Mouse (Mus musculus) adrenal gland, postnatal 14 days (tissue): ENCODE measurements around the gene Tmem151a. TPM values are rescaled to one million over a fixed set of nuclear protein-coding genes. Genes with fewer than 3 reads are reported as not detected.
"Not testable (repeated sequence)": the region's sequence is repeated elsewhere in the genome, so short reads cannot be mapped to it uniquely, and the experiment has no call there.

ENCODE experiments used
- DNase-seq: peaks from one replicate; pipeline ENCODE4 v3.0.0; 2021; ENCODE audit warnings: mixed read lengths
- total RNA-seq: library from RNA; stranded (reverse); gene quantifications from 2 replicates; pipeline ENCODE4 v1.2.3, GENCODE M21; 2021

The Tmem151a gene
- total RNA-seq, 1 experiment from 2014 or later = 2.0 TPM

DNA sequence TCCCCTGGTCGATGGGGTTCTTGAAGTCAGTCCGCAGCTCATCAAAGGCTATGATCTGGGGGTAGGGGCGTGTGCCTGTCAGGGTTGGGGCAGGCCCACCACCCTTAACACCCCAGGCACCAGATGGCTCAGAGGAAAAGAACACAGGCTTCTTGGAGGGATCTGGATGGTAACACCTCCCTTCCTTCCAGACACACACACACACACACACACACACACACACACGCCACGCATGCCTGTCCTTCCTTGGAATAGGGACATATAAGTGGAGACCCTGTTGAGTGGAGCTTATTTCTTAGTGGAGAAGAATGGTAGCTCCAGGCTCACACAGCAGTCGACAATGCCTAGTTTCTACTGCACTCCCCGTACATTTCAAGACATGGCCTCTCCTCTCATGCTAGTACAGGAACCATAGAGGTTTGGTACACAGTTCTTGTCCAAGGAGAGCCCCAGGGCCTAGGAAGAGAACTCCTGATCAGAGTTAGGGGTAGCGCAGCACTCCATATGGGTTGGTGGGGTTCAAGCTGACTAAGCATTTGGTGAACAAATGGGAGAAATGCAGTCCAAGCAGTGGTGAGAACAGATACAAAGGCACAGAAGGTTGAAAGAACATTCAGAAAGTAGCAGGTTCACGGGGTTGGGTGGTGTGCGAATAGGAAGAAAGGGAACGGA lies 9.6 kb upstream of the Tmem151a start:
- DNase-seq = no peak

- peak; percentile 98 for DNase-seq
Observed at GRCm38 (mm10) chr19:5094243-5094632, 8.9 kb upstream of the Tmem151a start.

DNA sequence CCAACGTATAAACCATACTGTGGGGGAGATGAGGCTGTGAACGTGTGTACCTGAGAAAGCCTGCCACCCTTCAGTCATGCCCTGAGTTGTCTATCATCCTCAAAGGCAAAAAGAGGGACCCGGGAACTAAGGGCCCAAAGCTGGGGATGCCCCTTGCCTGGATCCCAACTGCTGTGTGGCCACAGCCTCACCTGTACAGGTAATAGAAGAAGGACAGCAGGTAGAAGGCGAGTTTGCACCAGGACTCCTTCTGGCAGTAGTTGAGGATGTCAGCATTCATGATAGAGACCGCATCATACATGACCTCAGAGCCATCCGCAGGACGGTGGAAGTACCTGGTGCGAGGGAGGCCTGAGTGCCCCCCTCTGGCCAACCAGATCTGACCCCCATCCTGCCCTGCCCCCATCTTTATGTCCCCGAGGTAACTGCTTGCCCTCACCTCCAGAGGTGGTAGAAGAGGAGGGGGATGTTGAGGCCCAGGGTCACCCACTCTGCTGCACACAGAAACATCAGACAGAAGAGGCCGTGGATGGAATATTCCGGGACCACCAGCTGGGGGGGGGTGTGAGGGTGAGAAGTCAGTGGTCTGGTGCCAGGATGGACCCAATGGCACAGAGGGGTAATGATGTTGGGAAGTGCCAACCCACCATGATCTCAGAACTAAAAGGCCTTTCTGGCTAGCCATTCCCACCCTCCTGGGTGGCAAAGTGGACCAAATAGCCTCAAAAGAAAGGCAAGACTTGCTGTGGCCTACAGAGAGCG lies 8.3 kb upstream of the Tmem151a start:
- DNase-seq = no peak

DNA sequence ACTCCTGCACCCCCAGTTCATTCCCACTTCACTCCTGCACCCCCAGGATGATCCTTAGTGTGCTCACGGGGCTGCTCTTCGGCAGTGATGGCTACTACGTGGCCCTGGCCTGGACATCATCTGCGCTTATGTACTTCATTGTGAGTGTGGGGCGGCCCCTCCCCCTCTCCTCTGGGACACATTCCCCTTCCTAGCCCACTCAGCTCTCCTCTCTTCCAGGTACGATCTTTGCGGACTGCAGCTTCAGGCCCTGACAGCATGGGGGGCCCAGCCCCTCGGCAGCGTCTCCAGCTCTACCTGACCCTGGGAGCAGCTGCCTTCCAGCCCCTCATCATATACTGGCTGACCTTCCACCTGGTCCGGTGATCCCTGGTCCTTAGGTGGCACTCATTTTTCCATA lies 6.8 kb upstream of the Tmem151a start:
- no peak for DNase-seq

- DNase-seq = no peak
Observed at GRCm38 (mm10) chr19:5089324-5089723, 4.0 kb upstream of the Tmem151a start.

GRCm38 (mm10) chr19:5087884-5088728 lies 2.8 kb upstream of the Tmem151a start, which contains the start of gene Yif1a:
TSS of gene Yif1a (plus strand) at chr19:5088538.
- peak; percentile 97 for DNase-seq

DNA sequence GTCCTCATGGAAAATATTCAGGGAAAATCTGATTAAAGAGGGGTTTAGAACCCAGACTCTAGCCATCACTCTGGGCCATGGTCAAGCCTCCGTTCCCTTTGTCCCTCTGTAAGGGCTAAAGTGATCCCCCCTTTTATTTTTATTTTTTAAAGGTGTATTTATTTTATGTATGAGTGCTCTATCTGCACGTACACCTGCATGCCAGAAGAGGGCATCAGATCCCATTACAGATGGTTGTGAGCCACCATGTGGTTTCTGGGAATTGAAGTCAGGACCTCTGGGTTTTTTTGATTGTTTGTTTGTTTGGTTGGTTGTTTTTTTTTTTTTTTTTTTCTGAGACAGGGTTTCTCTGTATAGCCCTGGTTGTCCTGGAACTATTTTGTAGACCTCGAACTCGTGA lies 1.2 kb upstream of the Tmem151a start:
- not testable (repeated sequence) for DNase-seq

DNA sequence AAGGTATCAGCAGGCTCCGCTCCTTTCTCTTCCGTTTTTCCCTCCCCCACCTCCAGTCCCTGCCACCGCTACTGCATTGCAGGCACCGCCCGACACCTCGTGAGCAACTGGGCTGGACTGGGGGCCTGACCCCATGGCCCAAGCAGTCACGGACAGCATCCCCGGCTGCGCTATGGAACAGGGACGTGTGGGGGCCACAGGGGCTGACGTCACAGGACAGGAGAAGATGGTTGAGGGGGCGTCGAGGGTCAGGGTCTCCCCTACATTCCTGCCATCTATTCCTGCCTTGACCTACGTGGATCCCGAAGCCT lies 542 bp downstream of the Tmem151a start:
- DNase-seq = no peak

DNA sequence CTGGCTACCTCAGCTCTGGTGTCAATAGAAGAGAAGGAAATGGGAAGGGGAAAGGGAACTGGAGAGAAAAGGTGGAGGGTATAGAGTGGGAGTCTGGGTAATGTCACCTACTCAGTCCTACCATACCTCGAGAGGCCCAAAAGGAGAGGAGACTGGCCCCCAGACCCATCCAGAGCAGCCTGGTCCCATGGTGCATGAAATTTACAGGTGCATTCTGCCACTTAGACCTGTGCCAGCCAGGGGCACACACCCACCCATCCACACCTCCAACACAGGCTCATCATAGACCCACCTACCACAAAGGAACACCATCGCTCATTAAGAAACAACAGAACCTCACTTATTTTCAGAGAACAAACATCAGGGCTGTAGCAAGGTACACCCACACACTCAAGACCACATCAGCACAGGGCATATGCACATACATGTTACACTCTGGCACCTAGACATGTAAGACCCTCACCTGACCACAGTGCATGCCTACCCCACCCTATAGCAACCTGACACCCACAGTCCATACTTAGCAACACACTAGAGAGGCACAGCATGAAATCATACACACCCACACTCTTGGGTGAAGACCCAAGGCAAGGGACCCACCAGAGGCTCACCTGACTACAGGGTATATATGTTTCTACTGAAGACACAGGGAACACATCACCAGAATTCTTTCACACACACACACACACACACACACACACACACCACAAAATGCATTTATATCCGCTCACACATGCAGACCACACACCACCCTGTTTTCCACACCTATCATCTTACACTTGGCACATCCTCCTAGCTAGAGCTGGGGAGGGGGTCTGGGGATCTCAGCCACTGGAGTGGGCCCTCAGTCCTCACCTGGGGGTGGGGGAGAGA lies 1.1 kb downstream of the Tmem151a start:
- no peak for DNase-seq

- no peak for DNase-seq
Observed at GRCm38 (mm10) chr19:5082596-5082995, 2.7 kb downstream of the Tmem151a start.

- no peak for DNase-seq
Observed at GRCm38 (mm10) chr19:5082005-5082404, 3.3 kb downstream of the Tmem151a start.

- DNase-seq = no peak
Observed at GRCm38 (mm10) chr19:5079279-5079678, 6.1 kb downstream of the Tmem151a start.

- no peak for DNase-seq
Observed at GRCm38 (mm10) chr19:5073518-5073917, 11.8 kb downstream of the Tmem151a start.

DNA sequence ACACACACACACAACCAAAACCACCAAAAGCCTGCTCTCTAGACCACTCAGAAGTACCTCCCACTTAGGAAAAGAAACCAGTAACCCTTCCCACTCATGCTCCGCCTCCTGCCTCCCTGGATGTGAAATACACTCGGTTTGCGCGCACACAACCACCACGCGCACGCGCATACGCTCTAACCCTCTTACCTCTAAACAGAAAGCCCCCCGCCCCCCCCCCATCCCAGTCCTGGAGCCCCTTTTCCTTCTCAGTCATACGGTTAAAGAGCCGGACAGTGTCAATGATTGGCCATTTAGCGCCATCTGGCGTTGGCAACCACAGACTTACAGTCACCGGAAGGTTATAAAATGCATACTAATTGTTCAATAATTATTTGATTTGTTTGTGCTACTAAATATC lies 12.3 kb downstream of the Tmem151a start:
- peak; percentile 67 for DNase-seq

DNA sequence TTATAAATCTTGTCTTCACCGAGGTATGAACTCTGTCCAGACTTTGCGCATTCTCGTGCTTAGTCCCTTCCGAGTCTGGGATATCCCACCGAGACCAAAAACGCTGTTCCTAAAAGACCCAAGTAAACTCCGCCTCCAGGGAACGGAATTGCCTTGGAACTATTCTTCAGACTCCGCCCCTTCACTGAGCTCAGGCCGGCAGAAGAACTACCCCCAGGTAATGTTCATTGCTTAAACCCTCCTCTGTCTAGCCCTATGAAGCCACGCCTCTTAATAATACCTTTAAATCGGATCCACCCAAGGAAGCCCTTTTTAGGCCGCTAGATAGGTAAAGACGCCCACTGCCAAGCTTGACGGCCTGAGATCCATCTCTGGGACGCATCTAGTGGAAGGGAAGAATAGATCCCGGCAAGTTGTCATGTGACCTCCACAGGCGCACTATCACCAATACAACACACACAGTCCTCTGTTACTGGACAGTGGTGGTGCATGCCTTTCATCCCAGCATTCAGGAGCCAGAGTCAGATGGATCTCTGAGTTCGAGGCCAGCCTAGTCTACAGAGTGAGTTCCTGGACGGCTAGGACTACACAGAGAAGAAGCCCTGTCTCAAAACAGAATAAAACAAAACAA lies 12.8 kb downstream of the Tmem151a start:
- DNase-seq = no peak

GRCm38 (mm10) chr19:5071545-5072369 lies 13.6 kb downstream of the Tmem151a start:
- peak; percentile 85 for DNase-seq

DNA sequence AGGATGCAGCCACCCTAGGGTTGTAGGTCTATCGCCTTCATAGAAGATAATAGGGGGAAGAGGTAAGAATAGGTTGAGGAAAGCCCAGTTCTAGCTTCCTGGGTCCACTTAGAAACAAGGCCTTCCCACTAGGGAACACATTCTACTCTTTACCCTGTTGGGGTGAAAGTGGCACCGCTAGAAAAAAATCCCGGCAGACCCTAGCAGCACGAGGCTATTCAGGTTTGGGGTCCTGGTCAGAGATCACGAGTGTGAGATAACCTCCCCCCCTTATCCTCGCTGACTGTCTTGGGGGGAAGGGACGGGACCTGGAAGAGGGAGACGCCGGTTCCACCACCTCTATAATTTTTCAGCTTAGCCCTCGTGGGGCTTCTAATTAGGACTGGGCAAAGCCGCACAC lies 14.3 kb downstream of the Tmem151a start:
- no peak for DNase-seq

- DNase-seq = no peak
Observed at GRCm38 (mm10) chr19:5069978-5070377, 15.4 kb downstream of the Tmem151a start.

GRCm38 (mm10) chr19:5069486-5069885 lies 15.8 kb downstream of the Tmem151a start:
- DNase-seq = no peak

DNA sequence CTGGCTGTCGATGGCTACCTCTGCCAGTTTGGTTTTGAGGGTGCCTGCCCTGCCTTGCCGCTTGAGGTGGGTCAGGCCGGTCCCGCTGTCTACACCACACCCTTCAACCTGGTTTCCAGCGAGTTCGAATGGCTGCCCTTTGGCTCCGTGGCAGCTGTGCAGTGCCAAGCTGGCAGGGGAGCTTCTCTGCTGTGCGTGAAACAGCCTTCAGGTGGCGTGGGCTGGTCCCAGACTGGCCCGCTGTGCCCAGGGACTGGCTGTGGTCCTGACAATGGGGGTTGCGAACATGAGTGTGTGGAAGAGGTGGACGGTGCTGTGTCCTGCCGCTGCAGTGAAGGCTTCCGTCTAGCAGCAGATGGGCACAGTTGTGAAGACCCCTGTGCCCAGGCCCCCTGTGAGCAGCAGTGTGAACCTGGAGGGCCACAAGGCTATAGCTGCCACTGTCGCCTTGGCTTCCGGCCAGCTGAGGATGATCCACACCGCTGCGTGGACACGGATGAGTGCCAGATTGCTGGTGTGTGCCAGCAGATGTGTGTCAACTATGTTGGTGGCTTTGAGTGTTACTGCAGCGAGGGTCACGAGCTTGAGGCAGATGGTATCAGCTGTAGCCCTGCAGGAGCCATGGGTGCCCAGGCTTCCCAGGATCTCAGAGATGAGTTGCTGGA lies 16.6 kb downstream of the Tmem151a start:
- no peak for DNase-seq
